In the genomic region with DNA sequence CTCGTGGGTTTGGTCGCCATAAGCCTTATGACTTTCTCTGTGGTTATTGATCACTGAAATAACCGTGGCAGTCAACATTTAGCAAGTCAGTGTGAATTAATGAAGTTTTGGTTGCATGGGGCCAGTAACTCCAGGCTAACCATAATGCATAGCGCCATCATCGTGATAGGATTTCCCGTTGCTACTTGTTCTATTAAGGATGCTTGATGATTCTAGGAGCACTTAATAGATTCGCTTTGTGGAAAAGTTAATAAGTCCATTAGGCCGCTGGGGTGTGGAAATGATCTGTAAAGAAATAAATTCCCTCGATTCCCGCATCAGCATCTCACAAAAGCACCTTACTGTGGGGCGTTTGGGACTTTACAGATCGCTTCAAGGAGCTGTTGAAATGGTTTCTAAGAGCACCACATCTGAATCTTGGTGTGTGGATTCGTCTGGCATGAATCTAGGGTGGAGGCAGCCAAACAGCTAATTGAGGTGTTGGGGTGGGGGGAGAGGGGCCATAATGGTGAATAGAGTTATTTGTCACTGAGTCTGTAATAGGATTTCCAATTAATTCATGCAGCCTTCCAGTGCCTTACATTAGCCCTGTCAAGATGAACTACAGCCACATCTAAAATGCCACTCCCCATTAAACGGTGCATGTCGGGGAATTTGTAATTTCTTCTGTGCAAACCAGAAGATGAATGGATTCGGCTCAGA, we compare ENCODE assay signal across 15 mouse cellular contexts.
DNase-seq lines count a peak whose midpoint lies in the region; ATAC-seq and TF ChIP-seq lines count a peak whose summit lies in the region.
"Had no signal": no experiment of that assay in that cellular context is flagged by ENCODE, and none has a peak within 500 bp of the region (broad histone marks: within the 10 kb centered on the region; RNA-seq: fewer than 3 reads in every experiment).

No protein-coding gene starts in this region.

- TF ChIP-seq CTCF in layer of hippocampus, adult 2 months (conservative IDR thresholded peaks at IDR 0.05): no peak

- H3K9ac ChIP-seq in midbrain, embryonic 13.5 days (replicated peaks): no peak overlapping the region
- no peak overlapping the region for H3K9ac ChIP-seq in heart, embryonic 11.5 days (ENCODE audit: low read depth, low read length)
- H3K9ac ChIP-seq: heart, embryonic 15.5 days; intestine, embryonic 15.5 days; liver, embryonic 12.5 days had no signal

- H3K27ac ChIP-seq in layer of hippocampus, adult 2 months: peak overlapping the region; percentile 37; the same call in 1 of the 2 replicates
- peak overlapping the region; percentile 54; the same call in 1 of the 2 replicates for H3K27ac ChIP-seq in hindbrain, embryonic 10.5 days
- peak overlapping the region; percentile 64; the same call in 1 of the 2 replicates for H3K27ac ChIP-seq in midbrain, embryonic 13.5 days
- H3K27ac ChIP-seq in heart, embryonic 11.5 days (ENCODE audit: low read depth, low read length): no peak overlapping the region
- H3K27ac ChIP-seq: heart, embryonic 15.5 days; intestine, embryonic 15.5 days; liver, embryonic 12.5 days had no signal

- no peaks in the 10 kb centered on the region for H3K9me3 ChIP-seq in hindbrain, embryonic 10.5 days
- no peaks in the 10 kb centered on the region for H3K9me3 ChIP-seq in midbrain, embryonic 13.5 days
- H3K9me3 ChIP-seq in heart, embryonic 11.5 days (replicated peaks; ENCODE audit: control insufficient read depth, low read length): no peaks in the 10 kb centered on the region
- H3K9me3 ChIP-seq: heart, embryonic 15.5 days; intestine, embryonic 15.5 days; liver, embryonic 12.5 days had no signal

- no peaks in the 10 kb centered on the region for H3K27me3 ChIP-seq in hindbrain, embryonic 10.5 days (ENCODE audit: insufficient read depth, poor library complexity, severe bottlenecking)
- no peaks in the 10 kb centered on the region for H3K27me3 ChIP-seq in midbrain, embryonic 13.5 days
- no peaks in the 10 kb centered on the region for H3K27me3 ChIP-seq in heart, embryonic 11.5 days (ENCODE audit: control insufficient read depth, insufficient read depth, low read length)
- H3K27me3 ChIP-seq: heart, embryonic 15.5 days; intestine, embryonic 15.5 days; liver, embryonic 12.5 days had no signal

- H3K4me3 ChIP-seq in layer of hippocampus, adult 2 months: no peak overlapping the region
- no peak overlapping the region for H3K4me3 ChIP-seq in hindbrain, embryonic 10.5 days
- H3K4me3 ChIP-seq in midbrain, embryonic 13.5 days (replicated peaks): no peak overlapping the region
- no peak overlapping the region for H3K4me3 ChIP-seq in heart, embryonic 11.5 days (ENCODE audit: low read depth, low read length)
- H3K4me3 ChIP-seq: heart, embryonic 15.5 days; intestine, embryonic 15.5 days; liver, embryonic 12.5 days had no signal

- H3K36me3 ChIP-seq in hindbrain, embryonic 10.5 days: peaks cover 12% of the 10 kb centered on the region
- H3K36me3 ChIP-seq in midbrain, embryonic 13.5 days: peaks cover 13% of the 10 kb centered on the region; the same call in 1 of the 2 replicates
- H3K36me3 ChIP-seq in heart, embryonic 11.5 days (ENCODE audit: control insufficient read depth, insufficient read depth, low read length): no peaks in the 10 kb centered on the region
- H3K36me3 ChIP-seq: heart, embryonic 15.5 days; intestine, embryonic 15.5 days; liver, embryonic 12.5 days had no signal

- 55% methylated on average over 16 of the region's 16 CpGs for WGBS in hindbrain, embryonic 10.5 days
- 20% methylated on average over 16 of the region's 16 CpGs for WGBS in midbrain, embryonic 13.5 days
- WGBS in heart, embryonic 11.5 days (ENCODE audit: insufficient replicate concordance): 87% methylated on average over 16 of the region's 16 CpGs

- ATAC-seq in midbrain, embryonic 13.5 days: peak; percentile 82
- no peak for ATAC-seq in heart, embryonic 11.5 days (replicated peaks; ENCODE audit: insufficient number of reproducible peaks, low FRiP score, low TSS enrichment)
- ATAC-seq: intestine, embryonic 15.5 days; liver, embryonic 12.5 days had no signal

- H3K4me2 ChIP-seq in midbrain, embryonic 13.5 days (replicated peaks): peak overlapping the region; percentile 9; the same call in 1 of the 2 replicates
- no peak overlapping the region for H3K4me2 ChIP-seq in heart, embryonic 11.5 days
- H3K4me2 ChIP-seq: heart, embryonic 15.5 days; intestine, embryonic 15.5 days; liver, embryonic 12.5 days had no signal

- H3K4me1 ChIP-seq in hindbrain, embryonic 10.5 days (replicated peaks): peaks cover 44% of the 10 kb centered on the region
- H3K4me1 ChIP-seq in midbrain, embryonic 13.5 days (replicated peaks): peaks cover 43% of the 10 kb centered on the region
- H3K4me1 ChIP-seq in heart, embryonic 11.5 days (ENCODE audit: control insufficient read depth, insufficient read depth, low read length): peaks cover 8% of the 10 kb centered on the region
- H3K4me1 ChIP-seq: intestine, embryonic 15.5 days; liver, embryonic 12.5 days had no signal

- no peak for DNase-seq in layer of hippocampus, adult 2 months (ENCODE audit: low spot score in 2 of 2)
- no peak for DNase-seq in layer of hippocampus, adult 9-10 months (ENCODE audit: low spot score)
- DNase-seq in hindbrain, embryonic 10.5 days (ENCODE audit: low spot score): no peak
- DNase-seq in liver: no peak
- no peak for DNase-seq in cerebellum, adult 11-12 months
- DNase-seq in adrenal gland, adult (ENCODE audit: inconsistent age in 2 of 2, low spot score in 1 of 2): no peak
- DNase-seq: cerebellum, adult 9-11 months; gastrocnemius, postnatal 36 days; lung, postnatal 14 days; spleen, adult 18-20 months had no signal
